Mouse (Mus musculus): ENCODE data around the gene Foxj3.

Foxj3 gene

DNA sequence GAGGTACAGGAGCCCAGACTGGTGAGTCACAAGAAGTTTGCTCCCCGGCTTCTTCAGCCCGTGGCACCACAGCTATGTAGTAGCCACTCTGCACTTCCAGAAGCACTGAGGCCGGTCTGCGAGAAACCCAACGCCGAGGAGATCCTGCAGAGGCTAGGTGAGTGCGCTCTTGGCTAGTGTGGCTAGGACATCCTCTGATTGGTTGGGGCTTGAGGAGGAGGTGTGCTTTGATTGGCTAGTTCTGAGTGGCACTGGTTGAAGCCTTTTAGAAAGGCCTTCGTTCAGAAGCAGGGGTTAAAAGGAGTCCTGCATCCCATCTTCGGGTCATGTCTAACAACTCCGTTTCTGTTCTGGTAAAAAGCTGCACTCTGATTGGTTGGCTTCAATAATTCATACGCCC lies 101.9 kb downstream of the Foxj3 start:
- no peak for DNase-seq

DNA sequence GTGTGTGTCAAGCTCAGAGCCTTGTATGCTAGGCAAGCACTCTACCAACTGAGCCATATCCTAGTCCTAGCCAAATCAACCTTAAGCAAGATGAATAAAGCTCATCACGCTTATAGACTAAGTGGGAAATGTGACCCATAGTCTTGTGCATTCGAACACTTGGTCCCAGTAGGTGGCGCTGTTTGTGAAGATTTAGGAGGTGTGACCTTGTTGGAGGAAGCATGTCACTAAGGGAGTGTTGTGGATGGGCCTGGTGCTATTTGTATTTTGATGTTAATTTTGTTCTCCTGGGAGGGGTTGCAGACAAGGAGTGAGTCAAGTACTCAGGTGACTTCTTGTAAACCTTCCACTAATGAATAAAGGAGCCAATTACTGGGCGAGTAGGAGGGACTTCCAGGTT lies 105.9 kb downstream of the Foxj3 start:
- no peak for DNase-seq

DNA sequence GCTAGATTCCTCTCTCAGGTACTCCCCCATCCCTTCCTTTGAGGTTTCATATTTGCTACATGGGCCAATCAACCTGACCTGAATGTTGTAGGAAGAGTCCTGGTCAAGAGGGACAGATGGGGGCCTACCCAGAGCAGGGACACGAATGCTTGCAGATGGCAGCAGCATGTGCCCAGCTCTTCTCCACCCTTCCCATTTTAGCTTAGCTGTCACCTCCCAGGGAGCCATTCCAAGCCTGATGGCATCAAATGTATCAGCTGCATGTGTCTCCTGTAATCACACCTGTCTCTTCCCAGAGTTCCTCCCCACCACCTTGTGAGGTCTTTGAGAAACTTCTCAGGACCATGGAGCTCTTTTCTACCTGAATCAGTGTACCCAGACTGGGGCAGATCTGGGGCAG lies 120.2 kb downstream of the Foxj3 start:
- no peak for DNase-seq

DNA sequence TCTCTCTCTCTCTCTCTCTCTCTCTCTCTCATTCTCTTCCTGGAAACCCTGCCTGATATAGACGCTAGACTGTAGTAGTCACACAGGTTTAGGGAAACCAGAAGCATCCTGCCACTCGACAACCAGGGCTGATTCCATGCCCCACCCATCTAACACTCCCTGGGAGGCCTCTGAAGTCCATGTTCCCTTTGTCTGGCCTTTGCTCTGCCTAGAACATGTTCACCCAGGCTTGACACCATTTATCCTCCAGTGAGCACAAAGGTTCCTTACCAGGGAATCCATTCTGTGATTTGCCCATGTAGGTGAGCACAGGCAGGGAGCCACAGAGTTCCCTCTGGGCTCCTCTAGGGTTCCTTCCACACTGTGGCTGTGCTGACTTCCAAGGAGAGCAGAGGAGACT lies 121.4 kb downstream of the Foxj3 start:
- no peak for DNase-seq

DNA sequence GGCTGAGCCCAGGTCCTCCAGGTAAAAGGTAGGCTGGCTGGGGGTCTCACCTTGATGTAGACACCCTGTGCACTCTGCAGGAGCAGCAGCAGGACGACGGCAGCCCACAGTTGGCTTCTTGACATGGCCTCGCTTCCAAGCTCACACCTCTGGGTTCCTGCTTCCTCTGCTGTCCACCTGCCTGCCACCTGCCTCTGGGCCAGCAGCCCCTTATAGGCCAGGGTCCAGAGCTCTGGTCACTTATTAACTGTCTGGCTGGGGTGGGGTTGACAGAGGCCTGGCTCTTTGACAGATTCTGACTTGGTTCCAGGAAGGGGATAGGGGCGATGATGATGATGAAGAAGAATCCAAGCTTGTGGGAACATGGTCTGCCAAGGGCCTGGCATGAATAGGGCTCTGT lies 121.9 kb downstream of the Foxj3 start, which contains the start of gene Guca2b:
TSS of gene Guca2b (minus strand) at position 224 of the 400 bp plus-strand sequence.
- DNase-seq, result no peak

DNA sequence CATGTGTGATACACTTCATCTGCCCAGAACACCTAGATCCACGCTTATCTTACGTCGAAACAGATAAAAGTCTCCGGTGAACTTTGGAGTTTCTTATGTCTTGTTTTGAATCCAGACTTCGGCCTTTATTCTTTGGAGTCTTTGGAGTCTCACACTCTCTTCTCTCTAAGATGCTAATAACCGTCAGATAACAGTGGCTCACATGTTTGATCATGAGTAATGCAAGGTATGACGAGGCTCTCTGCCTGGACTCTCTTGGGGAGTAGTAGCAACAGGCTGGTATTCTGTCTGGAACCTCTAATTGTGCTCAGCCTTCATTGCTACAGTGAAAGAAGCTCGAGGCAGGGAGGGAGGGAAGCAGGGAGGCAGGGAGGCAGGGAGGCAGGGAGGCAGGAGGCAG lies 123.2 kb downstream of the Foxj3 start:
- no peak for DNase-seq

DNA sequence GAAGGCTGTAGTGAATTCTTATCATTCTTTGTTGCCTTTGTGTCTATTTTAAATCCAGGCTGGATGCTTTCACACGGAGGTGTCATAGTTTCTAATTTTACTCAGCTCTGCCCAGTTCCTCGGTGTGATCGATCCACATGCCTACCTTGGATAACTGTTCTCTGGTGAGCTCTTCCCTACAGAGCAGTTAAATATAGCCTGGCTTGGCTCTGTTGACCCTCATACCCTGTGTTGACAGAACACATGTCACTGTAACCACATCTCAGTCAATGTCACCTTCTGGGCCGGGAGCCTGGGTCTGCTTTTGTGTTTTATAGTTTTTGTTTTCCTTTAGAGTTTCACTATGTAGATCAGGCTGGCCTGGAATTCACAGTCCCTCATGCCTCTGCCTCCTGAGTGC lies 125.3 kb downstream of the Foxj3 start:
- DNase-seq, result no peak

DNA sequence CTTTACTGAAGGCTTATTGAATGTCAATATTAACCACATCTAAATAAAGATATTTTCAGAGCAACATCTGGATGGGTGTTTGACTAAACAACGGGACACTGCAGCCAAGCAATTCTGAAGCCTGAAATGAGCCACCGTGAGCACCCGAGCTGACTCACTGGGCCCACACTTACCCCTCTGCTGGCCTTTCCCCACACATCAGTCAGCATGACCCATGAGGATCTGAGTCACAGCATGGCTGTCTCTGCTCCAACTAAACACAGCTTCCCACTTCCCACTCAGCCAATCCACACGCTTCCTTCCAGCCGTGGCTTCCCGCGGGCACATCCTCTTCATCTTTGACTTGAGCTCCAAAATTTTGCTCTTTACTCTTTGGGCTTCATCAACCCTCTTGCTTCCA lies 126.2 kb downstream of the Foxj3 start:
- DNase-seq, result no peak

DNA sequence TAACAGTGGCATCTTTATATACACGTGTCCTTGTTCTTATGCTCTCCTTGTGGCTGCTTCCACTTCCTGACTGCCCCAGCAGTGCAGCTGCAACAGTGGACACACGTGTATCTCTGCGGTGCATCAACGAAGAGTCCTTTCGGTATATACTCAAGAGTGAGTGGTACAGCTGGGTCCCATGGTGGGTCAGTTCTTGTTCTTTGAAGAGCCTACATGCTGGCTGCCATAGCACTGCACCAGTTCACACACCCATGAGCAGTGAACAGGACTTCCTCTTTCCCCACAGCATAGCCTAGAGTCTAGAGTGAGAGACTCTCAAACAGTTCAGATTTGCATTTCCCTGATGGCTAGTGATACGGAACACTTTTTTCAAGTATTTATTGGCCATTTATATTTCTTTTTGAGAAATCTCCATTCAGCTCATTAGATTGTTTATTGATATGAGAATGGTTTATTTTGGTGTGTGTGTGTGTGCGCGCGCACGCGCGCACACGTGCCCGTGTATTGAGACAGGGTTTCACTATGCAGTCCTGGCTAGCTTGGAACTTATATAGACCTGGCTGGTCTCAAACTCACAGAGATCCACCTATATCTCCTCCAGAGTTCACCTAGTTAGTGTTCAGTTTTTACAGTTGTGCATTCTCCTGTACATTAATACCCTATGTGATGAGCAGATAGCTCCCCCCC lies 126.7 kb downstream of the Foxj3 start:
- DNase-seq, result no peak

DNA sequence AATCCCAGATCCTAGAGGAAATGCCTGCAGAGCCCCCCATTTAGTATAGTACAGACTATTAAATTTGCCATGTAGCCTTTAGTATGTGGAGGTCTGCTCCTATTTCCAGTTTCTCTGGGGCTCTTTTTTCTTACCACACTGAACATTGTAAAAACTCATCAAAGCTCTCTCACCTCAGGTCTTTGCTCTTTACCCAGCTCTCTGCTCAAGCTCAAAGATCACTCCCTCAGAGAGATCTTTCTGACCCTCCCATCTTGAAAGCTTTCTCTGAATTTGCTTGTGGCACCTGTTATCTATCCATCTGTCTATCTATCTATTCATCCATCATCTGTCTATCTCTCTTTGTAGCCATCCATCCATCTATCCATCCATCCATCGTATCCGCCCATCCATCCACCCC lies 128.4 kb downstream of the Foxj3 start:
- no peak for DNase-seq

DNA sequence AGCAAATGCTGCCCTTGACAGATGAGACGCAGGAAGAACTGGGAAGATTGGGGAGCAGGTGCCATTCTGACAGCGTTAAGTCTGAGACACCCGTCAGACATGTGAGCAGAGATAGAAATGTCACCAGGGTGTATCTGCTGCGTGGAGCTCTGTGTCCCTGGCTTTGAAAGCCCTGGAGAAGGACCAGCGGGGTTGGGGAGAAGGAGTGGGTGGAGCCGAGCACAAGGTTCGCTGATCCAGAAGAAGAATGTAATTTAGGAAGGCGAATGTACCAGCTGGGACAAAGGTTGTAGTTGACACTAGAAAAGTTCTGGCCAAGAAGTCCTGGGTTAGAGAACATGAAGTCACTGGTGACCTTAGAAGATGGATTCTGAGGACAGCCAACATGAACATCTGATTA lies 129.3 kb downstream of the Foxj3 start:
- DNase-seq, result no peak

DNA sequence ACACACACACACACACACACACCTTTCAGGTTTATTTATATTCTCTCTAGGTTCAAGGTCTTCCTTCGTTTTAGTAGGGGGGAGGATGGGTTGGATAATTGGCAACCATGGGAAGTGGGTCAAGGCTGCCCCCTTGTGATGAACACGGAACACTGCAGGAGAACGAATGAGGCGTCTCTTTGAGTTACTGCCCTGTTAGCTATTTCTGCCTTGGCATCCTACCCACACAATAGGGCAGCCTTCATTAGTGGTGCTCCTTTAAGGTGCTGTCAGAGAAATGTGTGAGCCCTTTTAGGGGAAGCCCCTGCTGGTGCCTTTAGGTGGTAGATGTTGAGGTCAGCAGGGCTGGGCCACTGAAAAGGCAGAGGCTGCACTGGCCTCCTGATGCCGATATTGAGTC lies 130.7 kb downstream of the Foxj3 start:
- peak; percentile 52 for DNase-seq

DNA sequence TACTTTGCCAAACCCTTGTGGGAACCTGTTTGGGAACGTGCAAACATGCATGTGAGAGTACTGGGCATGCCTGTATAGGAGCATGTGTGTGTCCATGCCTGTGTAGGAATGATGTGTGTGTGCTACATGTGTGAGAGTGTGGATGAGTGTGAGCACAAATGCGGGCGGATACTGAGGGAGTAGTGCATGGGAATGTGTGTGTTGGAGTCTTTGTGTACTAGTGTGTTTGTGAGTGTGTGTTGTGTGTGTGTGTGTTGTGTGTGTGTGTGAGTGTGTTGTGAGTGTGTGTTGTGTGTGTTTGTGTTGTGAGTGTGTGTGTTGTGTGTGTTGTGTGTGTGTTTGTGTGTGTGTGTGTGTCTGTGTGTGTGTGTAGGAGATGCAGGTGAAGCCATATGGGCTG lies 131.4 kb downstream of the Foxj3 start:
- no peak for DNase-seq

DNA sequence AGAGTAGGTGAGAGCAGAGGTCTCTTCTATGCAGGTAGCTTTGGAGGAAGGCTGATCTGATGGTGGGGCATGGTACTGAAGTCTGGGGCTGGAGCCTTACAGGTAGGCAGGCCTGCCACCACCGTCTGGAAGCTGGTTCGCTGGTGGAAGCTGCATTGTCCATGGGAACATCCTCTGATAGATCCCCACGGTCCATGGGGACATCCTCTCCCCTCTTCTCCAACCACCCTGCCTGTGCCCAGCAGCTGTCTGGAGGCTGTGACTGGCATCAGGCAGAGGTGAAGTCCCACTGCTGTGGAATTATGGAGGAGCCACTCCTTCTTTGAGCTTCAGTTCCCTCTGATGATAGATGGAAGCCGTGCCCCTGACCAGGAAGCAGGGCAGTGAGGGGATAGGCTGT lies 131.8 kb downstream of the Foxj3 start:
- DNase-seq, result peak; percentile 15

DNA sequence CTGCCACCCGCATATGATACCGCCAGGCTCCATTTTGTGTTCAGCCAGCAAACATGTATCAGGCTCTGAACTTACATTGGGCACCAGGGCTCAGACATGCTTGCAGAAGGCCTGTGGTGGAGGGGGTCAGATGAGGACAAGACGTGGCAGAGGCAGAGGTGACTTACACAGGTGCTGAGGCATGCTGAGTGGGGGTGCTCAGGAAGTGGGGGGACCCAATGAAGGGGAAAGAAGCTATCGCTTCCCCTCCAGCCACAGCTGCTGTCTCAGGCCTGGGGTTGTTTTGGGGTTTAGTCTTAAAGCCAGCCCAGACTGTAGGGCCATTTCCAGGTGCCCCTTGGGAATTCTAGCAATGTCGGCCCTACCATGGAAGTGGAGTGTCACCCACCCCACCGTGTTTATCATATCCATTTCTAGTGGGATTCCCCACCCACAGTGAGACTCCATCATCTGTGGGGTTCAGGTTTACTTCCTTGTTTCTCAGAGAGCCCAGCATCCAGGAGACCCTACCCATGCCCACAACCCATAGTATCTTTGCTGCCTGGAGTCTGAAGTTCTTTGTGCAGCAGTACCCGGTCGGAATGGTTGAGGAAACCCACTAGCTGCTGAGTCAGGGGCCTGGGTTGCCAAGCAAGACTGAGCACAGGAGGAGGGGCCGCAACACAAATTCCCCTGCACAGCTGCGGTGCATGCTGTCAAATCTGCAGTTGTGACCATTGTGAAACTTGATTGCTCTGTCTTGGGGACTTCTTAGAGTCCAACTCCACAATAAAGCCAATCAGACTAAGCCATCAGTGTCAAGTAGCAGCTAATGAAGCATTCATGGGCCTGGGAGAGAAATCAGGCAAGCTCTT lies 132.8 kb downstream of the Foxj3 start:
- peak; percentile 86 for DNase-seq

DNA sequence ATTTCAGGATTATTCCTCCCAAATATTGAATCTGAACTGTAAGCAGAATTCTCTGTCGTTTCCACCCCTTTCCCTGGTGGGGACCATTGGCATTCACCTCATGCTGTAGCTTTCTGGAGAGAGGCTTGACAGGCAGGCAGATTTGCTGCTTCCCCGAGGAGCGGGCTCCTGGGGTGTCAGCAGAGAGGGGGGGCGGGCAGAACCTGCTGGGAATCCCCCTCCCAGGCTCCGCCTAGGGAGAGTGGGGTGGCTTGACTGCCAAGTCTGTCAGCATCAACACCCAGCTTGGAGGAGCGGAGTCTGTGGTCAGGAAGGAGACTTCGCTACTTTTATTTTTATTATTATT lies 133.4 kb downstream of the Foxj3 start:
- peak; percentile 30 for DNase-seq

DNA sequence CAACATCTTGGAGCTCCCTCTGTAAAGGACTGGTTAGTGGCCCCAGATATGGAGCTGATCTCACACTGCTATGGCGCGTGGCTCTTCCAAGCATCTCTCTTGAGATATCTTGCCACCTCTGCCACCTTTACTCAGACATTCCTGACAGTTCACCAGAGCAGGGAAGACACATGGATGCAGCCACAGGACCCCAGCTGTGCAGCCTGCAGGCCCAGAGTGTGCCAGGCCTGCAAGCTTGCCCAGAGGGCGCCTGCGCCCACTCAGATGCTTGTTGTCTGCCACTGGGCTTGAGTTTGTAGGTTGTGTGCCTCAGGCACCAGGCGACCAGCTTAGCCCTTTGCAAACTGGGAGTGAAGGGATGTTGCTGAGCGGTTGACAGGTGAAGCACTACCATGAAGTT lies 133.9 kb downstream of the Foxj3 start:
- peak; percentile 27 for DNase-seq

DNA sequence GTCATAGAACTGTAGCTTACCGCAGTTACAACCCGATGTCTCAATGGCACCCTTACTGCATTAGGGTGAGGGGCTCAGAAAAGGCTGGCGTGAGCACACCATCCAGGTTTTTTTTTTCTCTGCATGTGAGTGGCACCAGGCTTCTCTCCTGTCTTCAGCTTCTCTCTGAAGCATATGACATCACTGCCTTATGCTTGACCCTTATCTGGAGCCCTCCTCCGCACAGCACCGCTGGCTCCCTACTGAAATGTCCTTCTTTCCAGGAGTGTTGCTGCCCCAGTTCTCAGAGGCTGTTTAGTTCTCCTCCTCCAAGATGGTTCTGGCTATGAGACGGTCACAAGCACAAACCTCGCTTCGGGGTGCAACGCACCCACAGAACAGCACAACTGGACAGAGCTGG lies 134.4 kb downstream of the Foxj3 start:
- no peak for DNase-seq

DNA sequence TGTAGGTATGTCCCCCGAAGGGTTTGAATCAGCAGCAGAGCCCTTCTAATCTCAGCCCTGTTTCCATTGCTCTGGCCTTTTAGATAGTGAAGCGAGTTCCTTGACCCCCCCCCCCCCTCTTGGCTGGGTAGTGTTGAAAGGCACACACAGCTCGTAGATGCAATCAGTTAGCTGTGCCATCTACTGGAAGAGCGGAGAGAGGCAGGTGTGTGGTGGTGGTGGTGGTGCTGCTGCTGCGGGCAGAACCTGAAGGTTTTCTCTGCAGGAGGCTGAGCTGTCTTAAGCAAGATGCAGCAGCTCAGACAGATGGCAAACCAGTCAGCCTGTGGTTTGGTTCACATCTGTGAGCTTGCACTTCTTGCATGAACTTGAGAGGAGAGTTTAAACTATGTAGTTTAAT lies 135.9 kb downstream of the Foxj3 start:
- peak; percentile 87 for DNase-seq
